Mouse (Mus musculus): ENCODE measurements around the gene Tbx10.
"Not testable (repeated sequence)": the region's sequence is repeated elsewhere in the genome, so short reads cannot be mapped to it uniquely, and the experiment has no call there.

DNA sequence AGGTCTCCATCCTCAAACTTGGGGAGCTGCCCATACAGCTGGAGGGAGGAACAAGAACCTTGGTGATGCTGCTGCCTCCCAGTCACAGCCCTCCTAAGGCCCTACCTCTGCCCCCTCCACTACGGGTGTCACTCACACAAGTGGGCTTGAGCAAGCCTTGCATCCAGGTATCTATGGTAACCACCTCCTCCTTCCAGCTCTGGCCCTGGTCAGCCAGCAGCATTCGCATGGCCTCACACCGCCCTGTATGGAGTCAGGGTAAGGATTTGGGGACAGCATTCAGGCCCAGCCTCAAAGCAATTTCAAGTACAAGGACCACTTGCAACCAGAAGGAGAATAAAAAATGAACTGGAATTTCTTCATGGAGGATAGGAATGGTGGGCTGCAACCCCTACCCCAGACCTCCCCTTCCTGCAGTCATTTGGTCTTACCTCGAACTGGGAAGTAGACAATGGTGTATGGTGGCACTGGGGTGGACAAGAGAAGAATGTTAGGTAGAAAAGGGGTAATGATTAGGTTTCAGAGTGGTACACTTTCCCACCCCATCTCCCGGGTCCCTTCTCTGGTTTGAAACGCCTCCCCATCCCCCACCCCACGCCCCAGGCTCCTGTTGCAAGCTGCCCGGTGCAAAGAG lies 44.7 kb downstream of the Tbx10 start:
- TF ChIP-seq POLR2A (IDR thresholded peaks at IDR 0.05; ENCODE audit: low read depth, low read length); CTCF (IDR thresholded peaks at IDR 0.05; ENCODE audit: extremely low read depth, insufficient read length, insufficient replicate concordance, low read depth, low read length): not testable (repeated sequence)

Data from small intestine, adult 2 months (tissue).